Mouse (Mus musculus) heart, embryonic 13.5 days (tissue): Measurements from ENCODE around the gene Crip3. TPM values are rescaled to one million over a fixed set of nuclear protein-coding genes. Genes with fewer than 3 reads are reported as not detected.

Source experiments
- ATAC-seq: fragments of 200-750 bp; cut with Nextera tagmentation; 2 replicates; pipeline ENCODE4 v1.8.0; 2017; ENCODE audit warnings: moderate TSS enrichment; ENCODE audit not compliant: insufficient number of reproducible peaks, low FRiP score, low TSS enrichment; ENCODE audit errors: extremely low read depth
- H3K27ac ChIP-seq: fragments of 300-500 bp; sonication (generic); replicated peaks from 2 replicates; pipeline ENCODE4 v1.5.1; 2015; ENCODE audit warnings: moderate library complexity, mild to moderate bottlenecking, inconsistent platforms
- H3K27me3 ChIP-seq: fragments of 300-500 bp; sonication (generic); replicated peaks from 2 replicates; pipeline ENCODE4 v1.6.1; 2015; ENCODE audit warnings: mild to moderate bottlenecking, inconsistent platforms
- H3K36me3 ChIP-seq: fragments of 300-500 bp; sonication (generic); 2 replicates; pipeline ENCODE4 v1.6.1; 2015; ENCODE audit warnings: mild to moderate bottlenecking, inconsistent platforms
- H3K4me1 ChIP-seq: fragments of 300-500 bp; sonication (generic); 2 replicates; pipeline ENCODE4 v1.6.1; 2015; ENCODE audit warnings: inconsistent platforms
- H3K4me2 ChIP-seq: fragments of 300-500 bp; sonication (generic); 2 replicates; pipeline ENCODE4 v1.6.1; 2015; ENCODE audit warnings: inconsistent platforms, mild to moderate bottlenecking, moderate library complexity
- H3K4me3 ChIP-seq: fragments of 300-500 bp; sonication (generic); 2 replicates; pipeline ENCODE4 v1.5.1; 2015; ENCODE audit warnings: moderate library complexity, mild to moderate bottlenecking, inconsistent platforms
- H3K9ac ChIP-seq: fragments of 300-500 bp; sonication (generic); 2 replicates; pipeline ENCODE4 v1.6.1; 2015; ENCODE audit warnings: inconsistent platforms, mild to moderate bottlenecking, moderate library complexity
- H3K9me3 ChIP-seq: fragments of 300-500 bp; sonication (generic); 2 replicates; pipeline ENCODE4 v1.6.1; 2016; ENCODE audit warnings: inconsistent platforms
- WGBS: fragments of 180-500 bp; shearing (Covaris S2); methylation state at CpG from one replicate; pipeline ENCODE4 v1.1.7; 2015; ENCODE audit warnings: mixed read lengths; 5-methylcytosine and 5-hydroxymethylcytosine counted together
- polyA plus RNA-seq: library from polyadenylated mRNA; unstranded; fragments of >200 nt; fragmentation: Nextera tagmentation; extraction: Ambion mirVana; gene quantifications from 2 replicates; pipeline ENCODE4 v1.2.1, GENCODE M21; 2015

Crip3 gene
- polyA plus RNA-seq, 1 experiment from 2014 or later, result 1.2 TPM

GRCm38 (mm10) chr17:46457791-46458190, 29.1 kb downstream of the Crip3 start:
- Histone ChIP-seq H3K9me3 (no peaks in the 10 kb centered on the region), H3K27ac (peak overlapping the region; percentile 74), H3K9ac (no peak overlapping the region), H3K36me3 (no peaks in the 10 kb centered on the region), H3K27me3 (peaks cover 93% of the 10 kb centered on the region), H3K4me3 (no peak overlapping the region), H3K4me1 (peaks cover 63% of the 10 kb centered on the region), H3K4me2 (peak overlapping the region; percentile 37; the same call in 1 of the 2 replicates)
- WGBS, result 12% methylated on average over 10 of the region's 10 CpGs
- no peak for ATAC-seq

- Histone ChIP-seq H3K4me3 (no peak overlapping the region), H3K4me2 (peak overlapping the region; percentile 37), H3K36me3 (no peaks in the 10 kb centered on the region), H3K9me3 (no peaks in the 10 kb centered on the region), H3K9ac (no peak overlapping the region), H3K4me1 (peaks cover 60% of the 10 kb centered on the region), H3K27me3 (peaks cover 92% of the 10 kb centered on the region), H3K27ac (peak overlapping the region; percentile 74)
- WGBS, result 17% methylated on average over 3 of the region's 3 CpGs
- peak; percentile 22; the same call in 1 of the 2 replicates for ATAC-seq
Measured at GRCm38 (mm10) chr17:46458439-46458838, 29.7 kb downstream of the Crip3 start.

- Histone ChIP-seq H3K4me3 (peak overlapping the region; percentile 55), H3K9ac (peak overlapping the region; percentile 81), H3K9me3 (no peaks in the 10 kb centered on the region), H3K27ac (no peak overlapping the region), H3K4me2 (peak overlapping the region; percentile 80), H3K27me3 (peaks cover 89% of the 10 kb centered on the region), H3K36me3 (no peaks in the 10 kb centered on the region), H3K4me1 (peaks cover 38% of the 10 kb centered on the region)
- ATAC-seq, result no peak
- under 1% methylated on average over 32 of the region's 32 CpGs for WGBS
Measured at GRCm38 (mm10) chr17:46460673-46461072, 31.9 kb downstream of the Crip3 start.

GRCm38 (mm10) chr17:46461347-46461746, 32.6 kb downstream of the Crip3 start:
- Histone ChIP-seq H3K36me3 (no peaks in the 10 kb centered on the region), H3K27ac (no peak overlapping the region), H3K4me1 (peaks cover 37% of the 10 kb centered on the region), H3K4me2 (peak overlapping the region; percentile 80), H3K27me3 (peaks cover 87% of the 10 kb centered on the region), H3K9ac (peak overlapping the region; percentile 81), H3K4me3 (peak overlapping the region; percentile 55), H3K9me3 (no peaks in the 10 kb centered on the region)
- 11% methylated on average over 8 of the region's 8 CpGs for WGBS
- ATAC-seq, result no peak

GRCm38 (mm10) chr17:46462226-46462625, 33.5 kb downstream of the Crip3 start:
- Histone ChIP-seq H3K36me3 (no peaks in the 10 kb centered on the region), H3K4me1 (peaks cover 37% of the 10 kb centered on the region), H3K4me2 (no peak overlapping the region), H3K27me3 (peaks cover 88% of the 10 kb centered on the region), H3K9ac (no peak overlapping the region), H3K4me3 (no peak overlapping the region), H3K9me3 (no peaks in the 10 kb centered on the region), H3K27ac (no peak overlapping the region)
- WGBS, result 37% methylated on average over 5 of the region's 5 CpGs
- ATAC-seq, result no peak

GRCm38 (mm10) chr17:46467830-46468229, 39.1 kb downstream of the Crip3 start:
- H3K4me2 ChIP-seq, result no peak overlapping the region
- no peaks in the 10 kb centered on the region for H3K4me1 ChIP-seq
- H3K27ac ChIP-seq, result no peak overlapping the region
- H3K27me3 ChIP-seq, result peaks cover 39% of the 10 kb centered on the region
- 74% methylated on average over 9 of the region's 9 CpGs for WGBS
- no peaks in the 10 kb centered on the region for H3K9me3 ChIP-seq
- H3K36me3 ChIP-seq, result no peaks in the 10 kb centered on the region
- ATAC-seq, result no peak
- H3K4me3 ChIP-seq, result no peak overlapping the region
- H3K9ac ChIP-seq, result no peak overlapping the region

- Histone ChIP-seq H3K4me2 (no peak overlapping the region), H3K27ac (no peak overlapping the region), H3K4me1 (no peaks in the 10 kb centered on the region; the same call in 1 of the 2 replicates), H3K9me3 (no peaks in the 10 kb centered on the region), H3K9ac (no peak overlapping the region), H3K36me3 (no peaks in the 10 kb centered on the region), H3K27me3 (peaks cover 49% of the 10 kb centered on the region), H3K4me3 (no peak overlapping the region)
- ATAC-seq, result no peak
- 66% methylated on average over 8 of the region's 8 CpGs for WGBS
Measured at GRCm38 (mm10) chr17:46476601-46477000, 47.9 kb downstream of the Crip3 start.

GRCm38 (mm10) chr17:46477286-46477685, 48.6 kb downstream of the Crip3 start:
- 73% methylated on average over 15 of the region's 15 CpGs for WGBS
- no peaks in the 10 kb centered on the region; the same call in 1 of the 2 replicates for H3K4me1 ChIP-seq
- no peak for ATAC-seq
- no peak overlapping the region for H3K4me3 ChIP-seq
- no peak overlapping the region for H3K9ac ChIP-seq
- peaks cover 55% of the 10 kb centered on the region for H3K27me3 ChIP-seq
- no peaks in the 10 kb centered on the region for H3K9me3 ChIP-seq
- no peak overlapping the region for H3K27ac ChIP-seq
- no peak overlapping the region for H3K4me2 ChIP-seq
- H3K36me3 ChIP-seq, result no peaks in the 10 kb centered on the region

Other genes starting within 250 kb of the Crip3 start
- gene Polh, start 226.3 kb upstream of the Crip3 start, polyA plus RNA-seq, result 9.6 and 11.3 TPM in 2 replicates
- gene Xpo5, start 226.1 kb upstream of the Crip3 start, polyA plus RNA-seq, result 19.8 and 20.4 TPM in 2 replicates
- 46.8 and 48.4 TPM in 2 replicates for gene Polr1c, start 180.9 kb upstream of the Crip3 start, polyA plus RNA-seq
- gene Yipf3, start 180.8 kb upstream of the Crip3 start, polyA plus RNA-seq, result 80.3 and 83.1 TPM in 2 replicates
- 0.59 and 0.88 TPM in 2 replicates for gene Lrrc73, start 175.4 kb upstream of the Crip3 start, polyA plus RNA-seq
- 35.7 and 37.1 TPM in 2 replicates for gene Tjap1, start 145.9 kb upstream of the Crip3 start, polyA plus RNA-seq
- 0.35 and 0.47 TPM in 2 replicates for gene Dlk2, start 131.5 kb upstream of the Crip3 start, polyA plus RNA-seq
- 4.3 and 4.9 TPM in 2 replicates for gene Abcc10, start 100.6 kb upstream of the Crip3 start, polyA plus RNA-seq
- 5.1 and 5.2 TPM in 2 replicates for gene Zfp318, start 45.2 kb upstream of the Crip3 start, polyA plus RNA-seq
- gene Slc22a7, start 9.5 kb downstream of the Crip3 start, polyA plus RNA-seq, result not detected in 2 replicates
- 0.10 and 0.12 TPM in 2 replicates for gene Ttbk1, start 58.7 kb downstream of the Crip3 start, polyA plus RNA-seq
- gene Dnph1, start 67.8 kb downstream of the Crip3 start, polyA plus RNA-seq, result 24.7 and 32.5 TPM in 2 replicates
- 4.5 and 5.0 TPM in 2 replicates for gene Cul9, start 117.5 kb downstream of the Crip3 start, polyA plus RNA-seq
- gene Srf, start 127.2 kb downstream of the Crip3 start, polyA plus RNA-seq, result 11.6 and 13.1 TPM in 2 replicates
- 49.3 and 52.6 TPM in 2 replicates for gene Ptk7, start 200.6 kb downstream of the Crip3 start, polyA plus RNA-seq
- gene Klc4, start 217.1 kb downstream of the Crip3 start, polyA plus RNA-seq, result 18.6 and 20.5 TPM in 2 replicates
- gene Mrpl2, start 217.3 kb downstream of the Crip3 start, polyA plus RNA-seq, result 98.0 and 111 TPM in 2 replicates
- 41.1 and 41.4 TPM in 2 replicates for gene Cul7, start 221.4 kb downstream of the Crip3 start, polyA plus RNA-seq
- gene Rrp36, start 245.4 kb downstream of the Crip3 start, polyA plus RNA-seq, result 37.6 and 40.3 TPM in 2 replicates
- 122 and 142 TPM in 2 replicates for gene Mea1, start 249.9 kb downstream of the Crip3 start, polyA plus RNA-seq